Mouse (Mus musculus) MEL (cell line): ENCODE measurements around the gene Auts2. TPM values are rescaled to one million over a fixed set of nuclear protein-coding genes. Genes with fewer than 3 reads are reported as not detected.

Experiments
- DNase-seq: peaks from one replicate; pipeline ENCODE4 v3.0.0; 2011; ENCODE audit warnings: low read depth, low spot score
- H3K27ac ChIP-seq: 2 replicates; pipeline ENCODE4 v1.5.1; 2012; ENCODE audit warnings: low read depth, mild to moderate bottlenecking, control low read depth, low read length, moderate library complexity; ENCODE audit not compliant: control insufficient read depth
- H3K27me3 ChIP-seq, 2 experiments: fragments of 150-350 bp in 1 of 2; sonication (generic) in 1 of 2; 2 replicates each; pipeline ENCODE4 v1.6.1; 2012; ENCODE audit warnings: low read length in 2 of 2, mild to moderate bottlenecking in 2 of 2, improper control_type of control experiment in 1 of 2, moderate library complexity in 1 of 2; ENCODE audit not compliant: insufficient read depth in 2 of 2, control insufficient read depth in 1 of 2
- H3K36me3 ChIP-seq, 2 experiments: 2 replicates each; pipeline ENCODE4 v1.6.1; 2012 to 2014; ENCODE audit warnings: low read length in 2 of 2, improper control_type of control experiment in 1 of 2, inconsistent platforms in 1 of 2, mild to moderate bottlenecking in 1 of 2; ENCODE audit not compliant: insufficient read depth in 2 of 2, control insufficient read depth in 1 of 2
- H3K4me1 ChIP-seq, 2 experiments: fragments of 150-350 bp in 1 of 2; sonication (generic) in 1 of 2; 2 replicates each; pipeline ENCODE4 v1.6.1; 2012; ENCODE audit warnings: low read length in 2 of 2, improper control_type of control experiment in 1 of 2, mild to moderate bottlenecking in 1 of 2; ENCODE audit not compliant: insufficient read depth in 2 of 2, control insufficient read depth in 1 of 2
- H3K4me3 ChIP-seq, 2 experiments: fragments of 150-350 bp in 1 of 2; sonication (generic) in 1 of 2; 2 replicates each; pipeline ENCODE4 v1.5.1; 2012; ENCODE audit warnings: low read depth in 2 of 2, low read length in 2 of 2, mild to moderate bottlenecking in 2 of 2, moderate library complexity in 2 of 2, control low read depth in 1 of 2, improper control_type of control experiment in 1 of 2; ENCODE audit not compliant: control insufficient read depth in 1 of 2, insufficient read depth in 1 of 2
- H3K79me2 ChIP-seq: 2 replicates; pipeline ENCODE4 v1.6.1; 2012; ENCODE audit warnings: mild to moderate bottlenecking, low read length, moderate library complexity; ENCODE audit not compliant: control insufficient read depth, poor library complexity, insufficient read depth
- H3K9ac ChIP-seq: 2 replicates; pipeline ENCODE4 v1.6.1; 2012; ENCODE audit warnings: low read depth, mild to moderate bottlenecking, control low read depth, low read length, moderate library complexity; ENCODE audit not compliant: control insufficient read depth, poor library complexity, severe bottlenecking
- H3K9me3 ChIP-seq: fragments of 150-350 bp; sonication (generic); replicated peaks from 2 replicates; pipeline ENCODE4 v1.6.1; 2012; ENCODE audit warnings: mild to moderate bottlenecking, low read length, improper control_type of control experiment, moderate library complexity; ENCODE audit not compliant: insufficient read depth
- BHLHE40 ChIP-seq: IDR thresholded peaks from 2 replicates; pipeline ENCODE4 v1.6.1; 2012; ENCODE audit warnings: low read depth, mild to moderate bottlenecking, inconsistent platforms, low read length, improper control_type of control experiment, borderline replicate concordance
- ELF1 ChIP-seq: IDR thresholded peaks from 2 replicates; pipeline ENCODE4 v1.6.1; 2014; ENCODE audit warnings: low read depth, mild to moderate bottlenecking, inconsistent platforms, low read length, improper control_type of control experiment, moderate library complexity
- EP300 ChIP-seq, 2 experiments: IDR thresholded peaks; 2 replicates each; pipeline ENCODE4 v1.6.1; 2011; ENCODE audit warnings: improper control_type of control experiment in 2 of 2, low read length in 2 of 2, low read depth in 1 of 2, mild to moderate bottlenecking in 1 of 2
- ETS1 ChIP-seq: IDR thresholded peaks from 2 replicates; pipeline ENCODE4 v1.6.1; 2012; ENCODE audit warnings: low read depth, mild to moderate bottlenecking, inconsistent platforms, low read length, improper control_type of control experiment, moderate library complexity
- GABPA ChIP-seq: IDR thresholded peaks from 2 replicates; pipeline ENCODE4 v1.6.1; 2012; ENCODE audit warnings: low read depth, mild to moderate bottlenecking, inconsistent platforms, low read length, improper control_type of control experiment, moderate library complexity
- GATA1 ChIP-seq: IDR thresholded peaks from 2 replicates; pipeline ENCODE4 v1.6.1; 2011; ENCODE audit warnings: low read depth, low read length, improper control_type of control experiment
- JUND ChIP-seq: IDR thresholded peaks from 2 replicates; pipeline ENCODE4 v1.6.1; 2011; ENCODE audit warnings: low read depth, mild to moderate bottlenecking, improper control_type of control experiment, low read length
- KAT2A ChIP-seq: conservative IDR thresholded peaks from 2 replicates; pipeline ENCODE4 v1.6.1; 2012; ENCODE audit warnings: low read depth, low read length, improper control_type of control experiment, inconsistent platforms
- MAFK ChIP-seq: IDR thresholded peaks from 2 replicates; pipeline ENCODE4 v1.6.1; 2011; ENCODE audit warnings: low read depth, mild to moderate bottlenecking, low read length, improper control_type of control experiment, borderline replicate concordance
- MAX ChIP-seq: IDR thresholded peaks from 2 replicates; pipeline ENCODE4 v1.6.1; 2011; ENCODE audit warnings: low read length, improper control_type of control experiment
- MEF2A ChIP-seq: IDR thresholded peaks from 2 replicates; pipeline ENCODE4 v1.6.1; 2014; ENCODE audit warnings: low read depth, mild to moderate bottlenecking, inconsistent platforms, low read length, improper control_type of control experiment; ENCODE audit not compliant: poor library complexity, insufficient replicate concordance, severe bottlenecking; ENCODE audit errors: extremely low read depth
- MYB ChIP-seq: IDR thresholded peaks from 2 replicates; pipeline ENCODE4 v1.6.1; 2011; ENCODE audit warnings: mild to moderate bottlenecking, low read depth, low read length, improper control_type of control experiment
- MYC ChIP-seq: IDR thresholded peaks from 2 replicates; pipeline ENCODE4 v1.6.1; 2011; ENCODE audit warnings: low read depth, mild to moderate bottlenecking, low read length, improper control_type of control experiment, moderate library complexity
- NELFE ChIP-seq: IDR thresholded peaks from 2 replicates; pipeline ENCODE4 v1.6.1; 2011; ENCODE audit warnings: low read depth, low read length, improper control_type of control experiment
- NRF1 ChIP-seq: IDR thresholded peaks from 2 replicates; pipeline ENCODE4 v1.6.1; 2014; ENCODE audit warnings: low read depth, mild to moderate bottlenecking, inconsistent platforms, low read length, improper control_type of control experiment, moderate library complexity; ENCODE audit not compliant: poor library complexity, insufficient read depth, severe bottlenecking
- SMC3 ChIP-seq: IDR thresholded peaks from 2 replicates; pipeline ENCODE4 v1.6.1; 2011; ENCODE audit warnings: low read depth, low read length, improper control_type of control experiment
- TAL1 ChIP-seq: IDR thresholded peaks from 2 replicates; pipeline ENCODE4 v1.6.1; 2012; ENCODE audit warnings: mild to moderate bottlenecking, inconsistent platforms, low read length, moderate library complexity, mixed read lengths
- TBP ChIP-seq: IDR thresholded peaks from 2 replicates; pipeline ENCODE4 v1.8.0; 2011; ENCODE audit warnings: low read depth, low read length, improper control_type of control experiment
- UBTF ChIP-seq: IDR thresholded peaks from 2 replicates; pipeline ENCODE4 v1.6.1; 2012; ENCODE audit warnings: low read depth, mild to moderate bottlenecking, inconsistent platforms, low read length, improper control_type of control experiment, moderate library complexity, borderline replicate concordance; ENCODE audit not compliant: insufficient read depth
- USF2 ChIP-seq, 2 experiments: IDR thresholded peaks; 2 replicates each; pipeline ENCODE4 v1.6.1; 2011 to 2012; ENCODE audit warnings: improper control_type of control experiment in 2 of 2, low read length in 2 of 2, borderline replicate concordance in 1 of 2, inconsistent platforms in 1 of 2, low read depth in 1 of 2, mild to moderate bottlenecking in 1 of 2; ENCODE audit not compliant: insufficient read depth in 1 of 2
- ZC3H11A ChIP-seq: IDR thresholded peaks from 2 replicates; pipeline ENCODE4 v1.6.1; 2012; ENCODE audit warnings: low read depth, mild to moderate bottlenecking, inconsistent platforms, low read length, improper control_type of control experiment
- ZKSCAN1 ChIP-seq: IDR thresholded peaks from 2 replicates; pipeline ENCODE4 v1.6.1; 2012; ENCODE audit warnings: low read depth, mild to moderate bottlenecking, inconsistent platforms, low read length, improper control_type of control experiment, moderate library complexity
- ZNF384 ChIP-seq: IDR thresholded peaks from 2 replicates; pipeline ENCODE4 v1.6.1; 2012; ENCODE audit warnings: low read depth, mild to moderate bottlenecking, inconsistent platforms, low read length, improper control_type of control experiment
- polyA plus RNA-seq, 2 experiments: library from polyadenylated mRNA; stranded (reverse) in 1 of 2; unstranded in 1 of 2; fragments of >175 nt in 1 of 2; fragments of >200 nt in 1 of 2; gene quantifications; 2 replicates each; pipeline versions ENCODE4 v1.2.1 to v1.2.4; 2012; ENCODE audit warnings: low replicate concordance in 2 of 2, low read depth in 1 of 2; ENCODE audit not compliant: insufficient read length in 2 of 2, insufficient read depth in 1 of 2, missing spikeins in 1 of 2
- total RNA-seq: library from RNA; depleted of rRNA; stranded (reverse); fragments of 300-350 nt; gene quantifications from 2 replicates; pipeline ENCODE4 v1.2.3, GENCODE M21; 2012

Auts2 gene
- total and polyA plus RNA-seq, 3 experiments, result not detected

DNA sequence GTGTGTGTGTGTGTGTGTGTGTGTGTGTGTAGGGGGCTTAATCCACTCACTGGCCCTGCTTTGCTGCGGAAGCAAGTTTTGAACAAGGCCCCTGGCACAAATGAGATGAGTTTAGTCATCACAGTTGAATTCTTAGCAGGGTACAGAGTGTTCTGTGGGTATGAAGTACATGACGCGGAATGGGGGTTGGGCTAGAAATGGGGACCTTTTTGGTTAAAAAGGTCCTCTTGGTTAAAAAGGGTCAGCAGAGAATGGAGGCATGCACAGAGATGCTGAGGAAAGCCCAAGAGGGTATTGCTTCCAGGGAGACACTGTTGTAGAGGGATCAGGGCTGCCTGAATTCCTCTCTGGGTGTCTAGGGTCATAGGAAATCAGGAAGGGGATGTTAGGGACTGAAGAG is 945.6 kb downstream of the Auts2 start:
- H3K9ac ChIP-seq, result no peak overlapping the region
- H3K9me3 ChIP-seq, result no peaks in the 10 kb centered on the region
- no peaks in the 10 kb centered on the region for H3K27me3 ChIP-seq
- H3K4me3 ChIP-seq, result no peak overlapping the region
- no peak overlapping the region for H3K27ac ChIP-seq
- TF ChIP-seq MYB (no peak), EP300 (IDR thresholded peaks at IDR 0.05; ENCODE audit: low read depth in 1 of 2, low read length in 2 of 2) (no peak), TBP (no peak), BHLHE40 (no peak), GATA1 (no peak), ZC3H11A (no peak), JUND (no peak), NRF1 (no peak)
- H3K36me3 ChIP-seq, result no peaks in the 10 kb centered on the region
- no peaks in the 10 kb centered on the region for H3K79me2 ChIP-seq
- no peak for DNase-seq
- H3K4me1 ChIP-seq, result no peaks in the 10 kb centered on the region

DNA sequence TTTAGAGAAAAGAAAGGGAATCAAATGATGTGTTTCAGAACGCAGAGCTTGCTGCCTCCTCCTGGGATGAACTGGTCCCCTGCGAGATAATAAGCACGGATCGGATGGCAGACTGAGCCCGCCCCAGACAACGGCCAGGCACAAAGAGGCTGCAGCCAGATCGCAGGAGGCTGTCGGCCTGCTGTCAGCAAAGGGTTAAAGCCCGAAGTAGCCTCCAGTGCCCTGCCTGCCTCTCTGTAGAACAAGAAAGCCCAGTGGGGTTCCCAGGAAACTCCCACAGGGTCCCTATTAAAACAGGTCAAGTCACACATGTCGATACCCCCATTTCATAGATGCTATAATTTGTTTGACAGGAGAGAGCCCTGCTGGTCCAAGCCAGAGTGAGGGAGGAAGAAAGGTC is 946.6 kb downstream of the Auts2 start:
- TF ChIP-seq SMC3, result no peak
- TF ChIP-seq GATA1, result no peak
- no peak for TF ChIP-seq ELF1
- TF ChIP-seq KAT2A, result no peak
- TF ChIP-seq ETS1, result no peak
- TF ChIP-seq USF2 (IDR thresholded peaks at IDR 0.05; ENCODE audit: borderline replicate concordance in 1 of 2, insufficient read depth in 1 of 2, low read depth in 1 of 2, low read length in 2 of 2), result no peak
- TF ChIP-seq ZKSCAN1, result no peak
- no peak for TF ChIP-seq JUND
- no peaks in the 10 kb centered on the region for H3K4me1 ChIP-seq
- H3K27ac ChIP-seq, result no peak overlapping the region
- H3K9ac ChIP-seq, result no peak overlapping the region
- H3K9me3 ChIP-seq, result no peaks in the 10 kb centered on the region
- H3K79me2 ChIP-seq, result no peaks in the 10 kb centered on the region
- no peak overlapping the region for H3K4me3 ChIP-seq
- DNase-seq, result no peak
- H3K27me3 ChIP-seq, result no peaks in the 10 kb centered on the region
- H3K36me3 ChIP-seq, result no peaks in the 10 kb centered on the region

DNA sequence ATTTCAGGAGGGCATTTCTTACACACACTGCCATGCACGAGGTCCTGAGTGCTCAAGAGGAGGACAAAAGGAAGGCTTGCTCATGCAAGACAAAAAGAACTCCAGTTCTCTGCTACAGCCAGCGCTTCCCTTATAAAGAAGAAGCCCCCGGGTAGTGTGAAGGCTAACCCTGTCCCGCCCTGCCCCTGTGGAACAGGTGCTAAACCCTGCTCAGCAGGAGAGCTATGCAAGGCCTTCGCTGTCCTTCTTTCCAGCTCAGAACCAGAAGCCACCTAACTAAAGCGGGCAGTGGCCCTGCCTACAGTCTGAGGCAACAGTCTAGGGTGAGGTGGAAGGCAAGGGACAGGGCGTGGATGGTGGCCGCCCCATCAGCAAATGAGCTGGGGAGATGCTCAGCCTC is 947.4 kb downstream of the Auts2 start:
- no peak overlapping the region for H3K9ac ChIP-seq
- no peak overlapping the region for H3K27ac ChIP-seq
- H3K79me2 ChIP-seq, result no peaks in the 10 kb centered on the region
- DNase-seq, result no peak
- no peaks in the 10 kb centered on the region for H3K4me1 ChIP-seq
- H3K4me3 ChIP-seq, result no peak overlapping the region
- no peaks in the 10 kb centered on the region for H3K9me3 ChIP-seq
- TF ChIP-seq GABPA (no peak), MAX (no peak), ZKSCAN1 (no peak), NELFE (no peak), EP300 (IDR thresholded peaks at IDR 0.05; ENCODE audit: low read depth in 1 of 2, low read length in 2 of 2) (no peak), ZNF384 (no peak), USF2 (IDR thresholded peaks at IDR 0.05; ENCODE audit: borderline replicate concordance in 1 of 2, insufficient read depth in 1 of 2, low read depth in 1 of 2, low read length in 2 of 2) (no peak), ETS1 (no peak), SMC3 (no peak), MAFK (no peak), TAL1 (no peak), ELF1 (no peak), ZC3H11A (no peak), UBTF (no peak), MEF2A (no peak), TBP (no peak), MYC (no peak)
- H3K27me3 ChIP-seq, result no peaks in the 10 kb centered on the region
- no peaks in the 10 kb centered on the region for H3K36me3 ChIP-seq
